Comparison of ENCODE assay signal across 8 mouse cellular contexts in genomic region chr11:57645018-57645559, GRCm38 (mm10). TPM values are rescaled to one million over a fixed set of nuclear protein-coding genes. Genes with fewer than 3 reads are reported as not detected.
DNase-seq lines count a peak whose midpoint lies in the region; ATAC-seq and TF ChIP-seq lines count a peak whose summit lies in the region.

Galnt10 (plus strand) TSS chr11:57645442.

- TF ChIP-seq CTCF in bone marrow, adult 2 months (IDR thresholded peaks at IDR 0.05; ENCODE audit: control insufficient read depth, insufficient read depth, low read length) = peak; percentile 35; the same call in 1 of the 2 replicates

- peak; percentile 83 for DNase-seq in 3T3-L1 (ENCODE audit: low read depth, low spot score)
- peak; percentile 89 for DNase-seq in heart, adult 8-10 months (ENCODE audit: low spot score)
- peak; percentile 73 to 83 for DNase-seq in kidney, adult 8-10 months
- peak; percentile 74 to 88 for DNase-seq in spleen, adult 18-20 months

- peak; percentile 88 for ATAC-seq in embryonic facial prominence, embryonic 15.5 days (ENCODE audit: insufficient number of reproducible peaks, low FRiP score, low TSS enrichment, low read depth)
- ATAC-seq in limb, embryonic 13.5 days (ENCODE audit: low FRiP score, low read depth) = peak; percentile 89
- peak; percentile 89 for ATAC-seq in midbrain, embryonic 15.5 days (replicated peaks)

- H3K27me3 ChIP-seq in embryonic facial prominence, embryonic 15.5 days = 0 out of 2 replicates have a peak, but pooled peaks cover 2% of the 10 kb centered on the region
- no peaks in the 10 kb centered on the region for H3K27me3 ChIP-seq in limb, embryonic 13.5 days
- H3K27me3 ChIP-seq in midbrain, embryonic 15.5 days (replicated peaks) = no peaks in the 10 kb centered on the region

- peak within 1 kb of the TSS; percentile 90 for H3K9ac ChIP-seq in embryonic facial prominence, embryonic 15.5 days
- peak within 1 kb of the TSS; percentile 89 for H3K9ac ChIP-seq in limb, embryonic 13.5 days
- H3K9ac ChIP-seq in midbrain, embryonic 15.5 days = peak within 1 kb of the TSS; percentile 65

- peak within 1 kb of the TSS; percentile 95 for H3K4me2 ChIP-seq in embryonic facial prominence, embryonic 15.5 days (replicated peaks)
- peak within 1 kb of the TSS; percentile 85 for H3K4me2 ChIP-seq in limb, embryonic 13.5 days (replicated peaks)
- peak within 1 kb of the TSS; percentile 94 for H3K4me2 ChIP-seq in midbrain, embryonic 15.5 days

- no peaks in the 10 kb centered on the region for H3K9me3 ChIP-seq in embryonic facial prominence, embryonic 15.5 days (replicated peaks)
- no peaks in the 10 kb centered on the region for H3K9me3 ChIP-seq in limb, embryonic 13.5 days
- H3K9me3 ChIP-seq in midbrain, embryonic 15.5 days = no peaks in the 10 kb centered on the region

- no peaks in the 10 kb centered on the region for H3K36me3 ChIP-seq in embryonic facial prominence, embryonic 15.5 days
- H3K36me3 ChIP-seq in limb, embryonic 13.5 days = no peaks in the 10 kb centered on the region
- no peaks in the 10 kb centered on the region for H3K36me3 ChIP-seq in midbrain, embryonic 15.5 days (replicated peaks)

- peak; percentile 94; the same call in 1 of the 2 replicates for TF ChIP-seq POLR2A in bone marrow, adult 2 months (IDR thresholded peaks at IDR 0.05; ENCODE audit: borderline replicate concordance, control insufficient read depth, low read depth, low read length)

- H3K27ac ChIP-seq in bone marrow, adult 2 months (ENCODE audit: control insufficient read depth, insufficient read depth, low read depth, low read length, poor library complexity) = peak within 1 kb of the TSS; percentile 81
- H3K27ac ChIP-seq in embryonic facial prominence, embryonic 15.5 days (replicated peaks) = peak within 1 kb of the TSS; percentile 86
- peak within 1 kb of the TSS; percentile 74 for H3K27ac ChIP-seq in limb, embryonic 13.5 days
- peak within 1 kb of the TSS; percentile 83 for H3K27ac ChIP-seq in midbrain, embryonic 15.5 days

- H3K4me1 ChIP-seq in bone marrow, adult 2 months (ENCODE audit: control insufficient read depth, insufficient read depth, low read length) = peaks cover 3% of the 10 kb centered on the region; the same call in 1 of the 2 replicates
- peaks cover 44% of the 10 kb centered on the region for H3K4me1 ChIP-seq in embryonic facial prominence, embryonic 15.5 days
- peaks cover 52% of the 10 kb centered on the region for H3K4me1 ChIP-seq in limb, embryonic 13.5 days
- peaks cover 40% of the 10 kb centered on the region for H3K4me1 ChIP-seq in midbrain, embryonic 15.5 days

- H3K4me3 ChIP-seq in bone marrow, adult 2 months (replicated peaks; ENCODE audit: control insufficient read depth, low read depth, low read length) = peak within 1 kb of the TSS; percentile 94
- H3K4me3 ChIP-seq in embryonic facial prominence, embryonic 15.5 days (replicated peaks) = peak within 1 kb of the TSS; percentile 82
- peak within 1 kb of the TSS; percentile 84 for H3K4me3 ChIP-seq in limb, embryonic 13.5 days
- H3K4me3 ChIP-seq in midbrain, embryonic 15.5 days = peak within 1 kb of the TSS; percentile 78

- WGBS in bone marrow, adult 2 months = under 1% methylated on average over 57 of the region's 60 CpGs
- under 1% methylated on average over 52 of the region's 60 CpGs for WGBS in embryonic facial prominence, embryonic 15.5 days
- under 1% methylated on average over 58 of the region's 60 CpGs for WGBS in limb, embryonic 13.5 days
- WGBS in midbrain, embryonic 15.5 days = under 1% methylated on average over 50 of the region's 60 CpGs

RNA-seq across cellular contexts. Expression of gene Galnt10, which starts in this region (rescaled TPM):
- polyA plus RNA-seq in bone marrow, adult 2 months (2011; ENCODE audit: insufficient read depth, insufficient read length, low replicate concordance, missing spikeins) = 16.6 and 18.0 TPM in 2 replicates
- 26.3 and 27.5 TPM in 2 replicates for polyA plus RNA-seq in embryonic facial prominence, embryonic 15.5 days (2015; fragmentation: Nextera tagmentation; extraction: Ambion mirVana)
- total RNA-seq in heart, adult 8-10 months (2022) = 1 to 10 TPM; 5.7 to 8.1 (median 6.9) TPM
- polyA plus RNA-seq in limb, embryonic 13.5 days (2015; fragmentation: Nextera tagmentation; extraction: Ambion mirVana) = 28.6 and 31.3 TPM in 2 replicates
- polyA plus RNA-seq in midbrain, embryonic 15.5 days (2015; fragmentation: Nextera tagmentation; extraction: Ambion mirVana) = 16.4 and 16.5 TPM in 2 replicates

Comparison
In these comparisons a context has a peak if more than half of its experiments do, and no peak if none do; other contexts are left out.
1. Peak in every context shown above with its lines: DNase-seq, ATAC-seq, H3K4me3 ChIP-seq and H3K27ac ChIP-seq.